Mouse (Mus musculus) thymus, adult 2 months (tissue): ENCODE results near the gene Slc9b1. TPM values are rescaled to one million over a fixed set of nuclear protein-coding genes. Genes with fewer than 3 reads are reported as not detected.

Experiments used
- DNase-seq: peaks from one replicate; pipeline ENCODE4 v3.0.0; 2021
- H3K27ac ChIP-seq: fragments of 200-500 bp; 2 replicates; pipeline ENCODE4 v1.5.1; 2012; ENCODE audit warnings: low read length, control low read depth; ENCODE audit not compliant: control insufficient read depth, insufficient read depth
- H3K27me3 ChIP-seq: fragments of 200-500 bp; 2 replicates; pipeline ENCODE4 v1.6.1; 2012; ENCODE audit warnings: mild to moderate bottlenecking, low read length, moderate library complexity, mixed read lengths; ENCODE audit not compliant: control insufficient read depth, insufficient read depth
- H3K36me3 ChIP-seq: fragments of 200-500 bp; 2 replicates; pipeline ENCODE4 v1.6.1; 2012; ENCODE audit warnings: mild to moderate bottlenecking, low read length, moderate library complexity; ENCODE audit not compliant: control insufficient read depth, insufficient read depth
- H3K4me1 ChIP-seq: fragments of 200-500 bp; replicated peaks from 2 replicates; pipeline ENCODE4 v1.6.1; 2012; ENCODE audit warnings: low read length; ENCODE audit not compliant: control insufficient read depth, insufficient read depth
- H3K4me3 ChIP-seq: fragments of 200-500 bp; 2 replicates; pipeline ENCODE4 v1.5.1; 2012; ENCODE audit warnings: mild to moderate bottlenecking, low read length, control low read depth, moderate library complexity; ENCODE audit not compliant: control insufficient read depth, insufficient read depth
- CTCF ChIP-seq: fragments of 200-500 bp; IDR thresholded peaks from 2 replicates; pipeline ENCODE4 v1.5.1; 2012; ENCODE audit warnings: mild to moderate bottlenecking, control low read depth, low read length, moderate library complexity, borderline replicate concordance; ENCODE audit not compliant: control insufficient read depth, poor library complexity, insufficient read depth; ENCODE audit errors: extremely low read depth
- POLR2A ChIP-seq: fragments of 200-500 bp; IDR thresholded peaks from 2 replicates; pipeline ENCODE4 v1.6.1; 2012; ENCODE audit warnings: mild to moderate bottlenecking, low read length, control low read depth, moderate library complexity; ENCODE audit not compliant: control insufficient read depth, poor library complexity, insufficient read depth; ENCODE audit errors: extremely low read depth
- WGBS: fragments of 180-500 bp; shearing (Covaris S2); methylation state at CpG from one replicate; pipeline ENCODE4 v1.1.7; 2018; 5-methylcytosine and 5-hydroxymethylcytosine counted together
- polyA plus RNA-seq: library from polyadenylated mRNA; depleted of rRNA; stranded (reverse); fragments of >200 nt; gene quantifications from 2 replicates; pipeline ENCODE4 v1.2.3, GENCODE M21; 2012

Gene Slc9b1
- polyA plus RNA-seq, 1 experiment = not detected

DNA sequence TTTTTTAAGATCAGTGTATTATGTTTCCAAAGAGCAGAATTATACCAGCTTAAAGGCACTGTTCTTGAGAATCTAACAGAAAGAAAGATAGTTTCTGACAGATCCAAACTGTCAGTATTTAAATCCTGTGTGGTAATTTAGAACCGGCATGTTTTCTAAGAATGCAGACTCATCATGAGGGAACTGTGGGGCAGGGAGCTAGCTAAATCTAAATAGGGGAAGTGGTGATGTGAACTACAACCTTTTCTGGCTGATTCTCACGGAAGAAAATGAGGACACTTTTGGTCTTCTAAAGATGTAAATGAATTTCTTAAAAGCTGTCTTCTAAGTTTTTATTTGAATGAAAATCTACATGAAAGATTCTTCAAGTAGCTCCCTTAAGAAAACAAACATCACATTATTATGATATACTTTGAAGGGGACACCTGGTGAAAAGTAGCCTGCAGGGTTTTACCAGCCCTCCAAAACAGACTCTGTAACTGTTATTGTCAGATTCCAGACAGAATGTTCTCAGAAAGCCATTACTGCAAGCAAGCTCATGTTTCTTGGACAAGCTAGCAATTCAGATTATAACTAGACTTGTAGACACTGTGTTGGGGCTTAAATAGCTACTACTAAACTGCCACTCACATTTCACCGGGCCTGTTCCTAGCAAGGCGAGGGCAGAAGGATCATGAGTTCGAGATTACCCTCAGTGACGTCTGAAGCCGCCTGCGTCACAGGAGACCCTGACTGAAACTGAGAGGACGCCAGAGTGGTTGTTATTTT, 72.9 kb downstream of the Slc9b1 start:
- peaks cover 11% of the 10 kb centered on the region for H3K4me1 ChIP-seq
- no peaks in the 10 kb centered on the region for H3K27me3 ChIP-seq
- H3K36me3 ChIP-seq = no peaks in the 10 kb centered on the region
- TF ChIP-seq CTCF (no peak), POLR2A (no peak)
- 72% methylated on average over 9 of the region's 9 CpGs for WGBS
- no peak overlapping the region for H3K4me3 ChIP-seq
- no peak overlapping the region for H3K27ac ChIP-seq
- no peak for DNase-seq

DNA sequence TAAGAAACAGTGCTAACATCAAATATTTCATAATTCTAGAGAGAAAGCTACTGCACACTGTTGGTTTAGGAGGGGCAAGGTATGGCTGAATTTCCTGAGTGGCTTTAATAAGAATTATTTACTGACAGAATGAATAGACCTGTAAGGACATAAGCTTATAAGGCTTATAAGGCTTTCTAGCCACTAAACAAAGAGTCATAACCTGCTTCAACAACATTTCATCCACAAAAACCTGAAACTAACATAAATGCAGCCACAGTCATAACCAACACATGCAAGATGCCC, 73.4 kb downstream of the Slc9b1 start:
- no peak for DNase-seq
- no peak overlapping the region for H3K4me3 ChIP-seq
- TF ChIP-seq POLR2A (no peak), CTCF (no peak)
- H3K27me3 ChIP-seq = no peaks in the 10 kb centered on the region
- peaks cover 11% of the 10 kb centered on the region for H3K4me1 ChIP-seq
- no peaks in the 10 kb centered on the region for H3K36me3 ChIP-seq
- no peak overlapping the region for H3K27ac ChIP-seq

DNA sequence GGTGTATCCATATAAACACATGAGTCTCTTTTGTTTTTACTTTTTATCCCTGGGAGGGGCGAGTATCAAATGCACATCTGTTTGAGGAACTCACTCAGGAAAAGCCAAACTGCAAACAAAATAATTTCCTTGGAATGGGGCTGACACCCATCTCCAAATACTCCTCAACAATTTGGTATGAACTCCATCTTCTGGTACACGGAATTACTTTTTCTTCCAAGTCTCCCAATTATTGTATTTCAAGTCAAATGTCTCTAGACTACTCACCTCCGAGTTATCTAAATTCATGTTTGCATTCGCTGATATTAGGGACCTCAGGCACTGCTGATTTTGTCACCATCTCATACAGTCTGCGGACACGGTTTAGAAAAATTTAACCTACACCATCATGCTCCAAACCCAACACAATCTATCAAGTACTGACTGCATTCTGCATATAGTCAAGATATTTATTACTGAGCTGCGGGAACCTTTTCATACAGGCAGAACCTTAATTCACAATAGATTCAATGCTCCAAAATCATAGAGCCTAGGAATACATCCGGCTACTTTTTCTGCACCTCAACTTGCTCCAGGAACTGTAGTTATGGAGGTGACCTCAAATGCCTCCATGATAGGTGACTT, 74.5 kb downstream of the Slc9b1 start:
- Histone ChIP-seq H3K36me3 (no peaks in the 10 kb centered on the region), H3K27me3 (no peaks in the 10 kb centered on the region), H3K27ac (peak overlapping the region; percentile 53), H3K4me1 (peaks cover 11% of the 10 kb centered on the region), H3K4me3 (peak overlapping the region; percentile 84)
- WGBS = 22% methylated on average over 8 of the region's 8 CpGs
- no peak for DNase-seq
- TF ChIP-seq CTCF (no peak), POLR2A (no peak)

DNA sequence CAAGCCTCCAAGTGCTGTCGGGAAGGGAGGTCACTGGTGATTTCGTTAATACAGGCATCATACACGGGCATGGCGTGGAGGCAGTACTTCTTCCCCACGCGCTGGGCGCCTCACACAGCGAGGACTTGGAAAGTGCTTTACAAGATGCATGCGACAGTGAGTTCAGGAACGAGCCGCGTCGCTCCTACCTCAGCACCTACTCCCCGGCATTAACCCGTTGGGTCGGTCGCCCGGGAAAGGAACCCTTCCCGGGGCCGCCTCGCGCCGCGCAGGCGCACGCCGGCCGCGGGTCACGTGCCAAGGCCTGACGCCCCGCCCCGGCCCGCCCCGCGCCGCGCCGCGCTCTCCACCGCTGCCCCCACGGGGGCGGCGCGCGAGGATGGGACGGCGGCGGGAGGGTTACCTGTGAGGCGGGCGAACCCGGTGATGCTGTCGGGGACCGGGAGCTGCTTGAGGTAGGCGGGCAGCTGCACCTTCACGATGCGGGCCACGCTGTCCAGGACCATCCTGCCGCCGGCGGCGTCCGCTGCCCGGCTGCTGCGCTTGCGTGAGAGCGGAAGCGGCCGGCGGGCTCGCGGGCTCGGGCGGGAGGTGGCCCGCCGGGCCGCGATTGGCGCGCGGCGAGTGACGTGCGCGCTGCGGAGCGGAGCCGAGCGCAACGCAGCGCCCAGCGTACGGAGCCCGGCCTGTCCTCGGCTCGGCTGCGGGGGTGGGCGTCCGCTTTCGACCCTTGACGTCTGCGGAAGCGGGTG, 75.2 kb downstream of the Slc9b1 start:
- H3K4me1 ChIP-seq = peaks cover 8% of the 10 kb centered on the region
- TF ChIP-seq POLR2A (peak; percentile 66), CTCF (no peak)
- H3K27me3 ChIP-seq = no peaks in the 10 kb centered on the region
- peak overlapping the region; percentile 53 for H3K27ac ChIP-seq
- under 1% methylated on average over 103 of the region's 103 CpGs for WGBS
- peak overlapping the region; percentile 84 for H3K4me3 ChIP-seq
- H3K36me3 ChIP-seq = no peaks in the 10 kb centered on the region
- DNase-seq = peak; percentile 82

- H3K4me1 ChIP-seq = peaks cover 4% of the 10 kb centered on the region
- DNase-seq = no peak
- peak within 1 kb of the TSS; percentile 84 for H3K4me3 ChIP-seq
- no peaks in the 10 kb centered on the region for H3K27me3 ChIP-seq
- TF ChIP-seq POLR2A (no peak), CTCF (no peak)
- peak within 1 kb of the TSS; percentile 60 for H3K27ac ChIP-seq
- WGBS = 2% methylated on average over 8 of the region's 8 CpGs
- H3K36me3 ChIP-seq = no peaks in the 10 kb centered on the region
These were observed 75.9 kb downstream of the Slc9b1 start, which contains the start of gene Cisd2 for GRCm38 (mm10) chr3:135423608-135424212. Cisd2 (minus strand) TSS chr3:135423925.

- H3K36me3 ChIP-seq = peaks cover 3% of the 10 kb centered on the region; the same call in 1 of the 2 replicates
- 74% methylated on average over 14 of the region's 14 CpGs for WGBS
- H3K4me3 ChIP-seq = no peak overlapping the region
- no peak overlapping the region; the same call in 1 of the 2 replicates for H3K27ac ChIP-seq
- DNase-seq = no peak
- H3K4me1 ChIP-seq = no peaks in the 10 kb centered on the region
- no peaks in the 10 kb centered on the region for H3K27me3 ChIP-seq
- TF ChIP-seq CTCF (no peak), POLR2A (no peak)
These were observed 89.2 kb downstream of the Slc9b1 start for GRCm38 (mm10) chr3:135436901-135437616.
